25 mouse cellular contexts compared by ENCODE assay signal in genomic region chr13:41203289-41203688, GRCm38 (mm10). TPM values are rescaled to one million over a fixed set of nuclear protein-coding genes. Genes with fewer than 3 reads are reported as not detected.
DNase-seq lines count a peak whose midpoint lies in the region; ATAC-seq and TF ChIP-seq lines count a peak whose summit lies in the region.
"Had no signal": no experiment of that assay in that cellular context is flagged by ENCODE, and none has a peak within 500 bp of the region (broad histone marks: within the 10 kb centered on the region; RNA-seq: fewer than 3 reads in every experiment).

No protein-coding gene starts in this region.

- intact Hi-C loops in left cerebral cortex, postnatal 25 days (cut with DNase I) = no loop called here
- intact Hi-C loops in left cerebral cortex, adult 2 months (cut with DNase I) = no loop called here
- intact Hi-C loops in heart, adult 2 months (cut with DNase I) = no loop called here

- no peak overlapping the region for H3K9ac ChIP-seq in hindbrain, embryonic 14.5 days
- H3K9ac ChIP-seq in heart, adult 2 months (ENCODE audit: low read depth, low read length) = no peak overlapping the region
- H3K9ac ChIP-seq: embryonic facial prominence, embryonic 15.5 days; forebrain, embryonic 12.5 days; heart, embryonic 13.5 days; liver, embryonic 13.5 days; lung, embryonic 15.5 days; neural tube, embryonic 12.5 days had no signal

- peaks cover 15% of the 10 kb centered on the region for H3K4me1 ChIP-seq in hindbrain, embryonic 10.5 days (replicated peaks)
- peaks cover 3% of the 10 kb centered on the region for H3K4me1 ChIP-seq in hindbrain, embryonic 14.5 days (replicated peaks; ENCODE audit: control insufficient read depth, insufficient read depth, low read length)
- no peaks in the 10 kb centered on the region for H3K4me1 ChIP-seq in heart, adult 2 months (ENCODE audit: control insufficient read depth, insufficient read depth, low read length)
- H3K4me1 ChIP-seq: heart, embryonic 13.5 days; lung, embryonic 15.5 days had no signal

- TF ChIP-seq POLR2A in heart, adult 2 months (IDR thresholded peaks at IDR 0.05; ENCODE audit: insufficient read depth, low read depth, low read length) = no peak

- no peak for TF ChIP-seq EP300 in heart, adult 2 months (IDR thresholded peaks at IDR 0.05; ENCODE audit: insufficient read depth, low read depth, low read length)

- TF ChIP-seq CTCF in left cerebral cortex, adult 2 months (IDR thresholded peaks at IDR 0.05) = no peak
- no peak for TF ChIP-seq CTCF in heart, adult 2 months (IDR thresholded peaks at IDR 0.05)

- H3K9me3 ChIP-seq in hindbrain, embryonic 10.5 days = no peaks in the 10 kb centered on the region
- H3K9me3 ChIP-seq in hindbrain, embryonic 14.5 days (ENCODE audit: control insufficient read depth, low read length) = no peaks in the 10 kb centered on the region
- H3K9me3 ChIP-seq: embryonic facial prominence, embryonic 15.5 days; forebrain, embryonic 12.5 days; heart, embryonic 13.5 days; liver, embryonic 13.5 days; lung, embryonic 15.5 days; neural tube, embryonic 12.5 days had no signal

- H3K79me2 ChIP-seq in heart, adult 2 months (replicated peaks; ENCODE audit: control insufficient read depth, insufficient read depth, low read length) = no peaks in the 10 kb centered on the region

- H3K4me3 ChIP-seq in hindbrain, embryonic 10.5 days = no peak overlapping the region
- no peak overlapping the region for H3K4me3 ChIP-seq in hindbrain, embryonic 14.5 days (replicated peaks; ENCODE audit: low read length)
- H3K4me3 ChIP-seq in left cerebral cortex, adult 2 months = no peak overlapping the region
- no peak overlapping the region for H3K4me3 ChIP-seq in heart, adult 2 months
- H3K4me3 ChIP-seq: embryonic facial prominence, embryonic 15.5 days; forebrain, embryonic 12.5 days; heart, embryonic 13.5 days; liver, embryonic 13.5 days; lung, embryonic 15.5 days; neural tube, embryonic 12.5 days had no signal

- ATAC-seq in hindbrain, embryonic 14.5 days (ENCODE audit: low FRiP score) = no peak
- ATAC-seq: CD4-positive, CD25-positive, alpha-beta regulatory T cell, adult 4 months; Patski had no signal

- DNase-seq in cerebellum, adult 9-10 months = peak; percentile 14
- no peak for DNase-seq in cerebellum, postnatal 36 days
- DNase-seq in hindbrain, embryonic 10.5 days (ENCODE audit: low spot score) = no peak
- DNase-seq in hindbrain, embryonic 14.5 days (ENCODE audit: low spot score) = no peak
- peak; percentile 12 to 25 for DNase-seq in left cerebral cortex, postnatal 25 days (ENCODE audit: low spot score in 2 of 2)
- DNase-seq in left cerebral cortex, adult 2 months (ENCODE audit: extremely low spot score in 1 of 2, low spot score in 2 of 2) = no peak
- DNase-seq in layer of hippocampus, adult 8-10 months (ENCODE audit: low spot score in 2 of 2) = peak; percentile 13 to 18
- no peak for DNase-seq in heart, adult 2 months
- DNase-seq: adrenal gland, adult 8-10 months; gastrocnemius, postnatal 10 days; heart, adult 11 months; kidney, adult 18-20 months; kidney, postnatal 14 days; liver, embryonic 13.5 days; right cerebral cortex, adult 18-20 months; thymus, postnatal 36 days had no signal

- no peaks in the 10 kb centered on the region for H3K27me3 ChIP-seq in hindbrain, embryonic 10.5 days (ENCODE audit: insufficient read depth, poor library complexity, severe bottlenecking)
- no peaks in the 10 kb centered on the region for H3K27me3 ChIP-seq in hindbrain, embryonic 14.5 days (ENCODE audit: control insufficient read depth, insufficient read depth, low read length)
- H3K27me3 ChIP-seq in heart, adult 2 months (ENCODE audit: control insufficient read depth, insufficient read depth, low read length) = no peaks in the 10 kb centered on the region; the same call in 1 of the 2 replicates
- H3K27me3 ChIP-seq: embryonic facial prominence, embryonic 15.5 days; forebrain, embryonic 12.5 days; liver, embryonic 13.5 days; lung, embryonic 15.5 days; neural tube, embryonic 12.5 days had no signal

- WGBS in hindbrain, embryonic 10.5 days = 70% methylated on average over 7 of the region's 7 CpGs
- 42% methylated on average over 7 of the region's 7 CpGs for WGBS in hindbrain, embryonic 14.5 days
- WGBS in heart, adult 2 months = 35% methylated on average over 7 of the region's 7 CpGs

- 0 out of 2 replicates have a peak overlapping the region, but pooled peaks have one; percentile 2 for H3K27ac ChIP-seq in hindbrain, embryonic 10.5 days
- no peak overlapping the region for H3K27ac ChIP-seq in hindbrain, embryonic 14.5 days
- H3K27ac ChIP-seq in left cerebral cortex, adult 2 months = no peak overlapping the region; the same call in 1 of the 2 replicates
- H3K27ac ChIP-seq in heart, adult 2 months = no peak overlapping the region
- H3K27ac ChIP-seq: embryonic facial prominence, embryonic 15.5 days; forebrain, embryonic 12.5 days; heart, embryonic 13.5 days; liver, embryonic 13.5 days; lung, embryonic 15.5 days; macrophage; neural tube, embryonic 12.5 days had no signal

- no peak overlapping the region for H3K4me2 ChIP-seq in hindbrain, embryonic 14.5 days (replicated peaks)
- H3K4me2 ChIP-seq: embryonic facial prominence, embryonic 15.5 days; forebrain, embryonic 12.5 days; heart, embryonic 13.5 days; liver, embryonic 13.5 days; lung, embryonic 15.5 days; midbrain, embryonic 11.5 days; neural tube, embryonic 12.5 days had no signal

- no peaks in the 10 kb centered on the region for H3K36me3 ChIP-seq in hindbrain, embryonic 10.5 days
- no peaks in the 10 kb centered on the region for H3K36me3 ChIP-seq in hindbrain, embryonic 14.5 days (replicated peaks; ENCODE audit: control insufficient read depth, insufficient read depth)
- H3K36me3 ChIP-seq in heart, adult 2 months (ENCODE audit: control insufficient read depth, insufficient read depth, low read length) = no peaks in the 10 kb centered on the region
- H3K36me3 ChIP-seq: embryonic facial prominence, embryonic 15.5 days; forebrain, embryonic 12.5 days; heart, embryonic 13.5 days; liver, embryonic 13.5 days; lung, embryonic 15.5 days; neural tube, embryonic 12.5 days had no signal

RNA-seq across cellular contexts. Expression of gene Elovl2, which starts 16.9 kb away (rescaled TPM):
- polyA plus RNA-seq in hindbrain, embryonic 10.5 days (2016; fragmentation: Nextera tagmentation; extraction: Ambion mirVana) = 38.2 and 42.6 TPM in 2 replicates
- 39.7 and 45.8 TPM in 2 replicates for polyA plus RNA-seq in hindbrain, embryonic 14.5 days (2014; fragmentation: Nextera tagmentation; extraction: Ambion mirVana)
- 10 to 100 TPM; 21.9 to 23.3 TPM for total RNA-seq in left cerebral cortex, postnatal 25 days (2021)
- total RNA-seq in left cerebral cortex, adult 2 months (2021) = 10 to 100 TPM; 16.0 to 16.7 TPM
- 10 to 100 TPM; 12.1 to 14.5 (median 13.8) TPM for total RNA-seq in layer of hippocampus, adult 8-10 months (2022)
- under 1 TPM; 0.05 to 0.18 TPM for total RNA-seq in heart, adult 2 months (2021)
- 0.04 and 0.18 TPM in 2 replicates for polyA plus RNA-seq in heart, adult 2 months (2012; rRNA removed)
- polyA plus RNA-seq: CD4-positive, CD25-positive, alpha-beta regulatory T cell, adult 4 months; Patski had no signal

RNA-seq across cellular contexts. Expression of gene Smim13, which starts 46.4 kb away (rescaled TPM):
- polyA plus RNA-seq in hindbrain, embryonic 10.5 days (2016; fragmentation: Nextera tagmentation; extraction: Ambion mirVana) = 9.8 and 10.3 TPM in 2 replicates
- 28.9 and 37.8 TPM in 2 replicates for polyA plus RNA-seq in hindbrain, embryonic 14.5 days (2014; fragmentation: Nextera tagmentation; extraction: Ambion mirVana)
- 100 to 1,000 TPM; 178 to 186 TPM for total RNA-seq in left cerebral cortex, postnatal 25 days (2021)
- total RNA-seq in left cerebral cortex, adult 2 months (2021) = 100 to 1,000 TPM; 165 to 181 TPM
- total RNA-seq in layer of hippocampus, adult 8-10 months (2022) = 100 to 1,000 TPM; 120 to 157 (median 137) TPM
- 10 to 100 TPM; 23.0 to 27.6 TPM for total RNA-seq in heart, adult 2 months (2021)
- polyA plus RNA-seq in heart, adult 2 months (2012; rRNA removed) = 9.0 and 19.7 TPM in 2 replicates

Comparison
In these comparisons a context has a peak if more than half of its experiments do, and no peak if none do; other contexts are left out.
1. DNase-seq: peak in cerebellum, adult 9-10 months (single experiment), left cerebral cortex, postnatal 25 days (2 of 2) and layer of hippocampus, adult 8-10 months (2 of 2); none in cerebellum, postnatal 36 days (0 of 2), hindbrain, embryonic 10.5 days (single experiment), hindbrain, embryonic 14.5 days (single experiment), left cerebral cortex, adult 2 months (0 of 2) and heart, adult 2 months (0 of 2).
2. RNA of gene Elovl2, which starts 16.9 kb away (total RNA-seq): 21.9 to 23.3 TPM in left cerebral cortex, postnatal 25 days, 16.0 to 16.7 TPM in left cerebral cortex, adult 2 months and 12.1 to 14.5 TPM in layer of hippocampus, adult 8-10 months; 0.05 to 0.18 TPM in heart, adult 2 months; every median in the first group is over 10 times any median in the second.
3. RNA of gene Smim13, which starts 46.4 kb away (total RNA-seq): 178 to 186 TPM in left cerebral cortex, postnatal 25 days, 165 to 181 TPM in left cerebral cortex, adult 2 months and 120 to 157 TPM in layer of hippocampus, adult 8-10 months; 23.0 to 27.6 TPM in heart, adult 2 months; every median in the first group is over 4 times any median in the second.